Mouse (Mus musculus): ENCODE measurements around the gene Klf12.

GRCm38 (mm10) chr14:100207081-100207480 lies 77.4 kb downstream of the Klf12 start:
- TF ChIP-seq CTCF (IDR thresholded peaks at IDR 0.05; ENCODE audit: insufficient read depth, low read length) (no peak), POLR2A (IDR thresholded peaks at IDR 0.05; ENCODE audit: borderline replicate concordance, extremely low read depth, low read depth, low read length) (no peak)
